Mouse (Mus musculus) adrenal gland, postnatal 10 days (tissue): ENCODE data around the gene Etfa. TPM values are rescaled to one million over a fixed set of nuclear protein-coding genes. Genes with fewer than 3 reads are reported as not detected.
A peak's percentile ranks its signal among the peaks of the same experiment; 100 is the strongest.

Experiments
- DNase-seq: peaks from one replicate; pipeline ENCODE4 v3.0.0; 2021; ENCODE audit warnings: mixed read lengths
- total RNA-seq, 2 experiments: library from RNA; stranded (reverse); gene quantifications; 2 replicates each; pipeline ENCODE4 v1.2.3; 2021

Etfa gene
- total RNA-seq, 2 experiments from 2014 or later = 1,213 to 1,256 TPM

DNA sequence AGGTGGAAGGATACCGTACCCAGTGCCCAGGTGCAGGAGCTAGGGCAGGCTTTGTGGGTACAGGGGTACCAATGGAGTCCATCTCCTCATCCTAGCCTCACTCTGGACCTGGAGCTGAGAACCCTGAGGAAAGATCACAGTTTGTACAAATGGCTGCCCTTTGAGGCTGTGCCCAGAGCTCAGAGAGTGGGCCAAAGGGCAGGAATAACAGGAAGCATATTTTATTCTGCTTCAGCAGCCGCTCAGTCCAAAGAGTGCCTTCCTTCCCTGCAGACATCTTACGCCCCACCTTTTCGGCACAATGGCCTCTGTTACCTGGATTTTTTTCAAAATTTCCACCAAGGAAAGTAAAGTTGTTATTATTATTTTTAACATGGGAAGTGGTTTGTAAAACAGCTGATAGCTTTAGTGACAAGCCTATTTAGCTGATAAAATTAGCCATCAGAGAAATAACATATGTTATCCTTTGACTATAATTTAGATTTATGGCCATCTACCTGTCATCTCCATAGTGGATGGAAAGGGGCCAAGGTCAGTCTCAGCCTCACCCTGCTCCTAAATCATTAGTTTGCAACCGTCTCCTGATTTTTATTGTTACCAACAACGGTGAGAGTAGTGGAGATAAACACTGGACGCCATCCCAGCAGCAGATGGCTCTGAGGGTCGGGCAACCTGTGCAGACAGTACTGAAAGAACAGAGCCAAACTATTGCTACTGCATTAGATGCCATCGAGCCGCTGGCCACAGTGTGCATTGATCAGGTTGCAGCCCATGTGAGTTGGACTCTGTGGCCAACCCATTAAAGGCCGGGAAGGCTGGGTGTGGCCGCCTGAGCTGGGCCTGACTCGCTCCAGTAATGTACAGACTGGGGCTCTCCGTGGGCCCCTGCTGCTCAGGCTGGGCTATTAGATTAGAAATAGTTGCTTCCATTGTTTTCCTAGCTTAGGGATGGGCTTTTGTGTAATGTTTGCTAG, 88.3 kb downstream of the Etfa start:
- peak; percentile 45 for DNase-seq

GRCm38 (mm10) chr9:55421786-55422185, 90.3 kb downstream of the Etfa start:
- peak; percentile 54 for DNase-seq

DNA sequence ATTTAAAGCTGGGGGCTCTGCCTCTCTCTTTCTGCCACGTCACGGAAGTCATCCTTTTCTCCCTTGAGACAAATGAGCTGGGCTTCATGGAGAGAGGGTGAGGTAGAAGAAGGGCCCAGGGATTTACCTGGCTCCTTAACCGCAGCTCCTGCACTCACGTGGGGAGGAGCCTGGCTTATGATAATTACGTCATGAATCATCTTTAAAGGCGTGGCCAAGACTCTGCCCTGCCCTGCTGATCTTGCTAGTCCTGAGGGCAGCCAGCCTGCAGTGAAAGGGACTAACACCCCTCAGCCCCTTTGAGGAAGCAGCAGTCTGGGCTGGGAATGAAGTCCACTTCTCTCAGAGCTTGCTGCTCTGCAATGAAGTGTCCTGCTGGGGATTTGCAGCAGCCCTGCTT, 100.9 kb downstream of the Etfa start:
- no peak for DNase-seq

GRCm38 (mm10) chr9:55410430-55410829, 101.6 kb downstream of the Etfa start:
- DNase-seq = peak; percentile 62

DNA sequence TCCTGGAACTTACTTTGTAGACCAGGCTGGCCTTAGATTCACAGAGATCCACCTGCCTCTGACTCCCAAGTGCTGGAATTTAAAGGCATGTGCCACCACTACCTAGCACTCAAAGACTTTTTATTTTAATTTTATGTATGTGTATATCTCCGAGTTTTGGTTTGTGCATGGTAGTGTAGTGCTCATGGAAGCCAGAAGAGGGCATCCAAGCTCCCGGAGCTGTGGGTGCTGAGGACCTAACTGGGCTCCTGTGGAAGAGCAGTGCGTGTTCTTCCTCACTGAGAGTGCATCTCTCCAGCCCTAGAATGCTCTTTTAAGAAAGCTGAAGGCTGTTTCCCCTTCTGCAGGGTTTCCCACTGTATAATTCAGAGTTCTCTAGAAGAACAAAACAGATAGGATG, 102.2 kb downstream of the Etfa start:
- DNase-seq = no peak

GRCm38 (mm10) chr9:55408851-55409250, 103.2 kb downstream of the Etfa start:
- no peak for DNase-seq

GRCm38 (mm10) chr9:55406773-55407172, 105.3 kb downstream of the Etfa start:
- DNase-seq = no peak

DNA sequence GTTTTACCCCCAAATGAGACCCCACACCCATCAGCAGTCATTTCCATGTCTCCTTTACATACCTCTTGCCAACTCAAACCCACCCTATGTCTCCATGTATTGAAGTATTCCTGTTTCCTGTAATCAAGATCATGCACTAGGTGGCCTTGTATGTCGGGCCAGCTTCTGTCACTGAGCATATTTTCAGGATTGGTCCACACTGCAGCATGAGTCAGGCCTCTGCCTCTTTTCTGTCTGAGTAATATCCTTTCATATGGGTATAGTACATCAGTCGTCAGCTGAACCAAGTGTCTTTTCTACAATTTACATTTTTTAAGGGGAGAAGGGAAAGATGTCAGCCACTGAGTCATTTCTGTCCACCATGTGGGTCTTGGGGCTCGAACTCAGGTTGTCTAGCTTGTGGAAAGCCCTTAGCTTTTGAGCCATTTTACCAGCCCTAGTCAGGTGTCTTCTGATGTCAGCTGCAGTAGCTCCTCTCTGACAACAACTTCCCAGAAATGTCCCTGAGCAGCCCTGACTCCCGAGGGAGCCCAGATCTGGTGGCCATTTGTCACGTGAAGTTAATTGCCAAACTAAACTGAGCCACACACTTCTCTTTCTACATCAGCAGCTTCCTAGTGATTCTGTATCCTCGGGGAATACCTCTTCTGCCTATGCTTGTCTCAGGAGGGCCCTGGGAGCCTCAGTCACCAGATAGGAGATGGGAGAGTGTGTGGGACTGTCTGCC, 106.9 kb downstream of the Etfa start:
- DNase-seq = peak; percentile 56

Other genes starting within 250 kb of the Etfa start
- 10 to 100 TPM; 33.3 to 38.9 TPM for gene Nrg4, start 185.4 kb downstream of the Etfa start, total RNA-seq
- 1 to 10 TPM; 1.4 to 1.5 TPM for gene Tmem266, start 185.3 kb downstream of the Etfa start, total RNA-seq
- gene Isl2, start 26.4 kb upstream of the Etfa start, total RNA-seq = not detected